Mouse (Mus musculus): ENCODE data around the gene Nav2.

DNA sequence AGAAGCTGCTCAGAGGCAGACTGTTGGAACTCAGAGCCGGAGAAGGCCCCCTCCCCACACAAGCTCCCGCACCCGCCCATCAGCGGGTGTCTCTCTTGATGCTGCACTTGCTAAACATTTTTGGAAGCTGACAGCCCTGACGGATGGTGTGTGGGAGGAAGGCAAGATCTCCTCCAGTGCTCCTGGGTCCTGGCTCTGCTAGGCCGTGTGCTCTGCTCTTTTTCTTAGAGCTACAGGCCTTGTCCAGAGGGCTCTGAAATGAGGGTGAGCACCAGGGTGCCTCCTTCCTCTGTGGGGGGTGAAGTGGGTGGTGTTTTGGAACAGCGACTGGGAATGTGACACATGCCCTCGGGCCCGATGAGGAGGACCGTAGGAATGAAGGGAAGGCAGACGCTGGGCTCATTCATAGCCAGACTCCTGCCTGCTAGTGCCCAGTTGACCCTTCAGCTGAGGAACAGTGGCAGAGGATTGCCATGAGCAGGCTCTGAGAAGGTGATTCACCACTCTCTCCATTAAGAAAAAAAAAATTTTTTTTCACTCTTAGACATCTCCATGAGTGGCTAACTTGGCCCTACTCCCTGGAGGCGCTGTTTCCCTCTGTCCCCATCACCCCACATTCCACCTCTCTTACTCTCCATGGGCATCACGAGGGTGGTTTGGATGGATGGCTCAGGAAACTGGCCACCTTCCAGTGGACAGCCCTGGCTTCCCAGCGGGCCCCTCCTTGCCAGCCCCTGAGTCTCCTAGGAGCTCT, 340.0 kb downstream of the Nav2 start:
- no peak for TF ChIP-seq CTCF (conservative IDR thresholded peaks at IDR 0.05 in 1 of 2, IDR thresholded peaks at IDR 0.05 in 1 of 2; ENCODE audit: low read depth in 2 of 2, low read length in 2 of 2)
- TF ChIP-seq MYC (IDR thresholded peaks at IDR 0.05; ENCODE audit: low read depth, low read length), result no peak
- TF ChIP-seq EP300 (IDR thresholded peaks at IDR 0.05; ENCODE audit: low read length), result no peak
- no peak for TF ChIP-seq JUND (conservative IDR thresholded peaks at IDR 0.05; ENCODE audit: low read depth, low read length)
- TF ChIP-seq MAFK (IDR thresholded peaks at IDR 0.05; ENCODE audit: insufficient replicate concordance, low read length), result no peak
- no peak for TF ChIP-seq SIN3A (IDR thresholded peaks at IDR 0.05; ENCODE audit: low read length)
- TF ChIP-seq POLR2A (IDR thresholded peaks at IDR 0.05; ENCODE audit: low read depth, low read length), result no peak
